Mouse (Mus musculus): ENCODE measurements around the gene Gas2l1. TPM values are rescaled to one million over a fixed set of nuclear protein-coding genes. Genes with fewer than 3 reads are reported as not detected.
"Not testable (repeated sequence)": the region's sequence is repeated elsewhere in the genome, so short reads cannot be mapped to it uniquely, and the experiment has no call there.

Gas2l1 gene
- 10 to 100 TPM; 25.1 to 28.5 TPM for total RNA-seq (2021)
- long read RNA-seq, experiment 1, transcript Gas2l1-203 (6 exons, 2,530 nt): minor isoform, 8 of 35 reads
- long read RNA-seq, experiment 1, transcript Gas2l1-202 (7 exons, 2,847 nt): major isoform, 9 of 35 reads
- long read RNA-seq, experiment 1, partial matches to known transcripts: 4 of 35 reads
- long read RNA-seq, experiment 1, other reads (novel, unspliced or antisense): 14 of 35 reads
- long read RNA-seq, experiment 2, transcript Gas2l1-202 (7 exons, 2,847 nt): major isoform, 18 of 63 reads
- long read RNA-seq, experiment 2, transcript Gas2l1-203 (6 exons, 2,530 nt): minor isoform, 15 of 63 reads
- long read RNA-seq, experiment 2, partial matches to known transcripts: 7 of 63 reads
- long read RNA-seq, experiment 2, other reads (novel, unspliced or antisense): 22 of 63 reads

GRCm38 (mm10) chr11:5065056-5065821 is at the start of gene Gas2l1:
TSS of gene Gas2l1 (minus strand) at chr11:5065327.
- peak; percentile 82 to 91 for DNase-seq (ENCODE audit: low spot score in 2 of 2)

DNA sequence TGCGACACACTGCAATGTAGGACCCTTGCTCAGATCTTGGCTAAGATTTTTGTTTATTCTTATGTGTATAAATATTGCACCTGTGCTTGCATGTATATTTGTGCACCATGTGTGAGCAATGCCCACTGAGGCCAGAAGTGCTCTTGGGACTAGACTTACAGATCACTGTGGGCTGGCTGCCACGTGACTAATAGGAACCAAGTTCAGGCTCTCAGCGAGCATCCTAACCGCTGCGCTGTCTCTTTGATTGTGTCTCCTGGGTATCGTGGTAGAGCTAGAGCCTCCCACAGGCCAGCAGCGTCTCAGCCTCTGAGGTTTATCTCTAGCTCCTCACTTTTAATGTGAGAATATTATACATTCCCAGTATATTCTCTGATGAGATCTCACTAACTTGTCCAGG is 48.5 kb upstream of the Gas2l1 start:
- no peak for DNase-seq (ENCODE audit: low spot score in 2 of 2)

DNA sequence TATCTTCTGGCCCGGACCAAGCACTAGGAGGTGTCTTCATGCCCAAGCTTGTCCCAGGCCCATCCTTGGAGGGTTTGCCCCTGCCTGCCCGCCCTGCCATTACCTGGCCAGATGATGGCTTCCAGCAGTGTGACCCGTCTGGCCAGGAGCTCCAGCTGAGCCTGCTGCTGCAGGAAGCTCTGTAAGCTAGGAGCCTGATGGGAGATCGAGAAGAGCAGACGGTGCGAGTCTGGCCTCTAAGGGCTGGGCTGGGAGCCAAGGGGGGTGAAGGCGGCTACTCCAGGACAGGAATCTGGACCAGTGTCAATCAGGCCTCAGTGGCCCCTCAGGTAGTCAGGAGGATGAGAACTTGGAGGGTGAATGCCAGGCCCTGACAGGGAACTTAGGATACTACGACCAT is 44.3 kb upstream of the Gas2l1 start:
- no peak for DNase-seq (ENCODE audit: low spot score in 2 of 2)

DNA sequence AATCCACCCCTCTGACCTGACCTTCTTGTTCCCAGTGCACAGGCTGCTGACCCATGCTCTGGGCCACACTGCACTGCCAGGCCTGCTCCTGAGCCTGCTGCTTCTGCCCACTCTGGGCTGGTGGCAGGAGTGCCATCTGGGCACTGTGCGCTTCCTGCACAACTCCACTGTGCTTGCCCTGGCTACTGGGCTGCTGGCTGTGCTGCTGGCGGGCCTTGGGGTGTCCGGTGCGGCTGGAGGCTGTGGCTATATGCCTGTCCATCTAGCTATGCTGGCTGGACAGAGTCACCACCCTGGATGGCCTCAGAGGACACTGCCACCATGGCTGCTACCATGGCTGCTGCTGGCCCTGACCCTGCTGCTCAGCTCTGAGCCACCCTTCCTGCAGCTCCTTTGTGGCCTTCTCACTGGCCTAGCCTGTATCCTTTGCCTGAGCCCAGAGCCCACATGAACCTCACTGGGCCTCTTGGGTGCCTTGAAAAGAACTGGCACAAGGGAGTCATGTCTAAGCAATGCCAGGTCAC is 38.9 kb upstream of the Gas2l1 start:
- DNase-seq (ENCODE audit: low spot score in 2 of 2): no peak

DNA sequence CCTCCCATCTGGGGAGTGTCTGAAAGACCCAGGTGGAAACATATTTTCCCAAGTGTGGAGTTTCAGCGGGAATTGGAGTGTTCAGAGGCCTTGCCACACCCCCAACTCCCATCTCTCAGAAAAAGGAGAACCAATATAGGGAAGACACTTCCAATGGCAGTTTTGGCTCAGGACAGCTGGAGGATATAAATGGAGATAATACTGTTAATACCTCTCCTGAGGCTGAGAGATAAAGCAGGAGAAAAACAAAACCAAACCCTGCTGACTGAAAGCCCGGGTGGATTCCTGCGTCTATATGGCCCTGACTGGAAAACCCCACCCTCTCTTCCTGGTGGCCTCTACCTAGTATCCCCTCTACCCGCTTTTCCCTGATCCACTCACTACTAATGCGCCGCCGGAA is 37.3 kb upstream of the Gas2l1 start:
- no peak for DNase-seq (ENCODE audit: low spot score in 2 of 2)

DNA sequence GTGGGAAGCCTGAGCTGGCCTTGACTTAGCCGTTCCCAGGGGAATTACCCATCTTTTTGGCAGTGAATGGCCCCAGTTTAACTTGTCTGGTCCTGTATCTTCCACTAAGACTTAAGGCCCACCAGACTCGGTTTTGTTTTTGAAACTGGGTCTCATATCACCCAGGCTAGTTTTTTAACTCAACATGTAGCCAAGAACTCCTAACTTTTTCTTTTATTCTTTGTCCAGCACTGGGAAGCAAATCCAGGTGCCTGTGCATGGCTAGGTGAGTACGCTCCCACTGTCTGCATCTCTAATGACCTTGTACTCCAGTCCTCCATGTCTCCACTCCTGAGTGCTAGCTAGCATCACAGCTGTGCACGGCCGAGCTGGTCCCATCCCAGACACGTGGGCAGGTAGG is 36.5 kb upstream of the Gas2l1 start:
- no peak for DNase-seq (ENCODE audit: low spot score in 2 of 2)

DNA sequence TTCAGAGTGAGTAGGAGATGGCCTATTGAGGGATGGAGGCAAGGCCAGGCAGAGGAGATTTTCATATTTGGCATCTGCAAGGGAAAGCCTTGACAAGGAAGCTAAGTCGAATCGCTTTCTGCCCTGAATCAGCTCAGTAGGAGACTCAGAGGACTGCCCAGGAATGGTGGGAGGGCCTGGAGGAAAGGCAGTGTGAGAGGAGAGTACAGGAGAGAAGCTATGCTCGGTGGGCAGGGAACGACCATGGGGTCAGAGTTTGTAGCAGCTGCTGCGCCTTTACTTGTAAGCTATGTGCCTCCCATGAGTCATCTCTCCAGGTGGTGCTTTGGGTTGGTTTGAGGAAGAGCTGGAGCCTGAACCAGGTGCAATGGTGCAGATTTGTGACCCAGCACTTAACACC is 35.7 kb upstream of the Gas2l1 start:
- no peak for DNase-seq (ENCODE audit: low spot score in 2 of 2)

GRCm38 (mm10) chr11:5100283-5100682 is 35.2 kb upstream of the Gas2l1 start:
- DNase-seq (ENCODE audit: low spot score in 2 of 2): no peak

DNA sequence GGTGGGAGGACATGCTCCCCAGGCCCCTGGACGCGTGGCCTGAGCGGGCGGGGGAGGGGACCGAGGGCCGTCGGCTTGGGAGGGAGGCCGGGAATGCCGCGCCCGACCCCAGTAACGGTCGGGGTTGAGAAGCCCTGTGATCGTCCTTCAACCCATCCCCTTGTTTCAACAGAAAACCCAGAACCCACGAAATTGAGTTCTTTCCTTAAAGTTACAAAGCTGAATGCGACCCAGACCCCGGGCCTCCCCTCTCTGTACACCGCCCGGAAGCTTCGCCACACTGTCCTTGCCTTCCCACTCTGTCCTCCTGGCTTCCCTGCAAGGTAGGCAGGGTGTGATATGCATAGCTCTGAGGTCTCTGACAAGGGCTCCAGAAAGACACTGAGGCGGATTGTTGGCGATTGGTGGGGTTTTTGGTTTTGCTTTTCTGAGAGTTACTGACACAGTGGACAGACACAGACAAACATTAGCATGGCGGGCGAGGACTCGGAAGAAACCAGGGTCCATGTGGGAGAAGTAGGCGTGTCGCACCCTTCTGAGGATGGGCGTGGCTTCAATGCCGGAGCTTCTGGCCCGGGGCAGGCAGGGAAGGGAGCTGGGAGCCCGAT is 34.6 kb upstream of the Gas2l1 start:
- DNase-seq (ENCODE audit: low spot score in 2 of 2): peak; percentile 65 to 84

GRCm38 (mm10) chr11:5098736-5099542 is 33.8 kb upstream of the Gas2l1 start, which contains the start of the genes Rhbdd3 and Ewsr1:
TSS of gene Rhbdd3 (plus strand) at chr11:5098926.
TSS of gene Ewsr1 (minus strand) at chr11:5099266.
- DNase-seq (ENCODE audit: low spot score in 2 of 2): peak; percentile 96 to 98

DNA sequence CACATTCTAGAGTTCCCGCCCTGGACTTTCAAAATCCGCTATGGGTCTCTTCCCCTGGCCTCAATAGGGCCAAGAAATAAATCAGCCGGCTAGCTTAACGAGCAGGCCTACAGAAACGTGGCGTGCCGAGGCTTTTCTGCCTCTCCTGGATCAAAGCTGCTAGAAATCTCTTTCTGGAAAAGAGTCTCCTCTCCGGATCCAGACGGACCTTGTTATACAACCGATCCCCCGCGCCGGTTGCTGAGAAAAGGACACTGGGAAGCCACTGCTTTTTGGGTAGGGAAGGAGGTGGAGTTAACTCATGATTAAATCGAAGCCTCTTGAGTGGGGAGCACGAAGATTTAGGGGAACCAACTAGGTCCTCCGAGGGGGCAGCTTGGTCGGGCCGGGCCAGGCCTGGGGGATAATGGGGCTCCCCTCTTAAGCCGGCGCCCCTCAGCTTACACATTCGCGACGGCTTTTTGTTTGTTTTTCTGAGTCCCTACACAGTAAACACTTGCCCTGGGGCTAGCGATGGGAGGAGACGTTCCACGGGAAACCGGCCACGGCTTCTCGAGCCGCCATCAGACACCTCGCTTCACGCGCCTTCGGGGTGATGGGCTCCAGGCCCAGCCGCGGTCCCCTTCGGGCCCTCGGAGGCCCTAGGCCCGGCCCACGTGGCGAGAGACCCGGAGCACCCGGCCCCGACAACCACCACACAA is 33.1 kb upstream of the Gas2l1 start:
- no peak for DNase-seq (ENCODE audit: low spot score in 2 of 2)

DNA sequence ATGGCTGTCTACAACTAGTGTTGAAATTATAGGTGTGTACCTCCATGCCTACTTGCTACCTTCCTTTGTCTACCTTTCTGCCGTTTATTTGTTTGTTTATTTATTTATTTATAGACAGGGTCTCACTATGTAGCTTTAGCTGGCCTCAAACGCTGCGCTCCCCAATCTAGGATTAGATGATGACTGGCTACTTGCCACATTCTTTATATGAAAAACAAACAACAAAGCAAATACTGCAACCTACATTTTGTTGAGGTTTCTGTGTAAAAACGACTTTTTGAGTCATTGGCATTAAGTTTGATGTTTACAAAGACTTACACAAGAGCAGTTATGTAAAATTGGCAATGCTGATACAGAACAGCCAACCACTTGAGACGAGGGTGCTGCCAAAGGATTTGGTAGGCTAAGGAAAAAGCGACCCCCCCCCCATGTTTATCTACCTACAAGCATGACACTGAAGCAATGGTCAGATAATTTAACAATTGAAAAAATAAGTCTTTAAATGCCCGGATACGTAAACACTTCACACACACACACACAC is 31.4 kb upstream of the Gas2l1 start:
- no peak for DNase-seq (ENCODE audit: low spot score in 2 of 2)

DNA sequence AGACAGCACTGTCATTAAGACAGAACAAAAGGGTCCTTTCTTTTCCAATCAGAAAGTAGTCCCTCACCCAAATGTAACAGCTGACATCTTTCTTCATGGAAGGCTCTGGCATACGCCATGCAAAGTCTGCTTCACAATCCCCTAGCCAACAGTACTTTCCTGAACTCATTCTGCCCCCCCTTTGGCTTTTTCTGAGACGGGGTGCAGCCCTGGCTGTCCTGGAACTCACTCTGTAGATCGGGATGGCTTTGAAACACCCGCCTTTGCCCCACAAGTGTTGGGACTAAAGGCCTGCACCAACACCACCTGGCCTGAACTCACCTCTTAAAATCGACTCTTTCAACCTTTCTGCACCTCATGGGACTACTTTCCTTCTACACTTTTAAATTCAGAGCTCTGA is 30.8 kb upstream of the Gas2l1 start:
- no peak for DNase-seq (ENCODE audit: low spot score in 2 of 2)

GRCm38 (mm10) chr11:5091706-5092105 is 26.6 kb upstream of the Gas2l1 start:
- DNase-seq (ENCODE audit: low spot score in 2 of 2): no peak

- no peak for DNase-seq (ENCODE audit: low spot score in 2 of 2)
Measured at GRCm38 (mm10) chr11:5089147-5089546, 24.0 kb upstream of the Gas2l1 start.

GRCm38 (mm10) chr11:5076843-5077242 is 11.7 kb upstream of the Gas2l1 start:
- not testable (repeated sequence) for DNase-seq (ENCODE audit: low spot score in 2 of 2)

- no peak for DNase-seq (ENCODE audit: low spot score in 2 of 2)
Measured at GRCm38 (mm10) chr11:5075760-5076159, 10.6 kb upstream of the Gas2l1 start.

- no peak for DNase-seq (ENCODE audit: low spot score in 2 of 2)
Measured at GRCm38 (mm10) chr11:5074882-5075281, 9.8 kb upstream of the Gas2l1 start.

DNA sequence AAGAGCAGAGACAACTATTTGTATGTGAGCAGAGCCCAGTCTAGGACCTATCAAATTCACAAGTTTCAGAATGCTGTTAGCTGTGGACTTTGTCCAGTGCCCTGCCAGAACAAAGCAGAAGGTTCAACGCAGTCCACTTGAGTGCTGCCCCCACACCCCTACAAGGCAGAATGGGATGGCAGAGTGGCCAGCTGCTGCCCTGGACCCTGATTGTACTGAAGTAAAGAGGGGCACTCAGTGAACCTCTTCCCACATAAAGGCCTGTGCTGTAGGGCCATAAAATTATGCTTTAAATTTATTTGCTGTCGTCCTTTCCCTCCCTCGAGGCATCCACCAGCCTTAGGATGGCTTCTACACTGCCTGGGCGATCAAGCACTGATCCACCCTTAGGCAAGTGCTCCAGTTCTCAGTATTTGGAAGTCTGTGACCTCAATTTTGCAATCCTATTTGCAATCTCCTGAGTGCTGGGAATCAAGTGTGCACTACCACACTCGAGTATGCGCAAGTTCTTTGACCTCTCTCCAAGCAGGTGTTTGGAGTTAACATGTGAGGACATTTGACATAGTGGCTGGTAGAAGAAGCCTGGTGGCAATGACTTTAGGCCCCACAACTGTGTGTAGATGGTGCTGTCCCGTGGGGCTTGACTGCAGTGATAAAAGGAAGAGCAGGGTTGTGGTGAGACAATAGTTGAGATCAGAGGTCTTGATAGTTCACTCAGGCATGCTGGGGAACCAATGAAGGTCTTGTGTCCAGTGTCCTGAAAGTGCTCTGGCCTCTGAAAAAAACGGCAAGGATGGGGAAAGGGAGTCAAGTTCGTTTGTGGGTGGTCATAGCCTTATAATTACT is 3.2 kb upstream of the Gas2l1 start:
- DNase-seq (ENCODE audit: low spot score in 2 of 2): no peak

All from gastrocnemius, postnatal 4 days (tissue).